Mouse (Mus musculus): ENCODE data around the gene Kif7.

Kif7 gene

DNA sequence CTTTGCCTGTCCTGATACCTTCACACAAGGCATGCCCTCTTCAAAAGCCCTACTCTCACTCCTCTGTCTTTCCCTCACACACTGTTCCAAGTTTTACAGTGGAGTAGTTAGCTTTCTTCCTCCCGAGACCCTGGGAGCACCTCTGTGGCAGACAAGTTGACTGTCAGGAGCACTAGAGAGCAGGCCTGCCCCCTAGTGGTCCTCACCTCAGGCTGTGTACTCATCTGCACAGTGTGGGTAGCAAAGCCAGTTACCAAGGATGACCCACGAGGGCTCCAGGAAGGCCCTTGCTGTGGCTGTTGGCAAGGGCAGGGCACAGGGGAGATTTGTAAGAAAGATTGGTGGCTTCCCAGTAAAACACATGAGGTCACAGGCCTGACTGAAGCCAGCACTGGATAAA is 11.6 kb upstream of the Kif7 start:
- DNase-seq (ENCODE audit: extremely low read depth, low read depth, low spot score), result no peak

DNA sequence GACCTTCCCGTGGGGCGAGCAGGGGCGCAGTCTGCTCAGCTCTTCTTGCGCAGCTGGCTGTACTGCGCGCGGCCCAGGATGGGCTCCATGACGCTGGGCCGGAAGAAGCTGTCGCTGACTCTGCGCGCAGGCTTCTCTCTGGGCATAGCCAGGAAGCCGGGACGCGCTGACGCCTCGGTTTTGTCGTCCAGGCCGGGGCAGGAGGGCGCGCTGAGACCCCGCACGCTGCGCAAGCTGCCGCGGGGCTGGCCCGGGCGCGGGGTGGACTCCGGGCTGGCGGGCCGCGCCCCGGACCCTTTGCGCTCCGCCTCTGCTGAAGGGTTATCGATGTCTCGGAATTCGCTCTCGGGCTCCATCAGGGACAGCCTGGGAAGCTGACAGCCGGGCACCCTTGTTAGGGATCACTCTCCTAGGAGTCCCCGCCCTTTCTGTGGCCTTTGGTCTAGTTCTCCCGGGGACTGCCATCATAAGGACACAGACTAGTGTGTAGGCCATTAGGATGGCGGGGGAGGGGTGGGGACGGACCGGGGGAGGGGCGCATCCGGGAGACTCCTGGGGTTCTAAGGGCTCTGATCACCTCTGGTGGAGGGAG is 6.0 kb upstream of the Kif7 start:
- no peak for DNase-seq (ENCODE audit: extremely low read depth, low read depth, low spot score)

DNA sequence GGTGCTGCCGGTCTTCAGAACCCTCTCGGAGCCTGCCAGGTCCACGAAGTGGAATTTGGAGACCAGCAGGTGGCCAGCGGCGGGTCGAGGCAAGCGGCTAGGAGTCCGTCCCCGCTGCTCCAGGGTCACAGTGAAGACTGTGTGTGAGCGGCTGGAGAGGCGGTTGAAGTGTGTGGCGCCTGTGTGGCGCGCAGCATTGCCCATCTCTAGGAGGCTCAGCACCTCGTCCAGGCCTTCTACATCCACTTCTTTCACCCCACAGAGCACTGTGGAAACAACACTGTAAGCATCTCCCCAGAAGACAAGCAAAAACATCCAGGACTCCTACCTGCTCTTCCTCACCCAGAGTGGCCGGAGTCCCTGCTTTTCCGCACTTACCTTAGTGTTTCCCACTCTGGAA is 4.7 kb downstream of the Kif7 start:
- no peak for DNase-seq (ENCODE audit: extremely low read depth, low read depth, low spot score)

DNA sequence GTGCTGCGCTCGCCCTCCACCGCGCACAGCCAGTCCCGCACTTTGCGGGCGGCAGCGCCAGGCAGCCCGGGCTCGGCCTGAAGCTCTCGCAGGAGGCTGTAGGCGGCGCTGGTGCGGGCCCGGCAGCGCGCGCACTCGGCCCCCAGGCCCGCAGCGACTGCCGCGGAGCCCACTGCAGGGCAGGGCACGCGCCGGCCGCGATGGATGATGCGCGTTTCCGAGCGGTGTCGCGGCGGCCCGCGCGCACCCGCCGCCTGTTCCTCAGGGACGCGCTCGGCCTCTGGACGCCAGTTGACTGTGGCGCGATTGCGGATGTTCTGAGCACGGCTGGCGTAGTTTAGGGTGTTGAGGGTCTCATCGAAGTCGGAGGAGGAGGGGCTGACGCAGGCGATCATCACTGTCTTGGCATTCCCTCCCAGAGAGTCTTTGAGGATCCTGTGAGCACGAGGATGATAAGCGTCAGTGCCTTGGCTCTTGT is 5.4 kb downstream of the Kif7 start:
- DNase-seq (ENCODE audit: extremely low read depth, low read depth, low spot score), result no peak

DNA sequence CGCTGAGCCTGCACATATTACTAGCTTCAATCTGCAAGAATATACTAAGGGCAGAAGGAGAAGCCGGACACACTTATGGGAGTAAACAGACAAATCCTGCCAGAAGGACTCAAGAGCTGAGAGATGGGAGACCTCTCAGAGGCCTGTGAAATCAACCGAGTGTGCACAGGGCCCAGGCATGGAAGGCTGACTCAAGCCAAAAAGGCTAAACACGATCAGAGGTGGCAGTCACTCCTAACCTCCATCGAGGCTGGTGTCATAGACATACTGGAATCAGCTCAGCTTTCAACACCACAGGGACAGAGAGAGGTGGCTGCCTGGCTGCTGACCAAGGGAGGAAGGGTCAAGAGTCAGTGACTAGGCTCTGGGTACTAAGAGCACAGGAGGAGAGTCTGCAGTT is 10.3 kb downstream of the Kif7 start:
- no peak for DNase-seq (ENCODE audit: extremely low read depth, low read depth, low spot score)

DNA sequence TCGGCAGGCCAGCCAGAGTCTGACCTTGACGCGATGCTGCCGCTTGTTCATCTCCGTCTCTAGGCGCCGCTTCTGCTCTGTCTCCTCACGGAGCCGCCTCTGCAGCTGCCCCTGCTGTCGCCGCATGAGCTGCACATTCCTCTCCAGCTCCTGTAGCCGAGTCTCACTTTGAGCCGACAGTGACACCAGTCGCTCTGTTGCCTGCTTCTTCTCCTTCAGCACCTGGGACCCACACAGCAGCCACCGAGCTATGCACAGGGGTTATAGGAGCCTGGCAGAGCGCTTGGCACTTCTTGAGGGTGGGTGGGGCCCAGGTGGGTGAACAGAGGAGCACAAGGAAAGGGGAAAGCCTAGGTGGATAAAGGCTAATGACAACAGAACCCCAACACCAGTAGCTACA is 12.8 kb downstream of the Kif7 start:
- no peak for DNase-seq (ENCODE audit: extremely low read depth, low read depth, low spot score)

DNA sequence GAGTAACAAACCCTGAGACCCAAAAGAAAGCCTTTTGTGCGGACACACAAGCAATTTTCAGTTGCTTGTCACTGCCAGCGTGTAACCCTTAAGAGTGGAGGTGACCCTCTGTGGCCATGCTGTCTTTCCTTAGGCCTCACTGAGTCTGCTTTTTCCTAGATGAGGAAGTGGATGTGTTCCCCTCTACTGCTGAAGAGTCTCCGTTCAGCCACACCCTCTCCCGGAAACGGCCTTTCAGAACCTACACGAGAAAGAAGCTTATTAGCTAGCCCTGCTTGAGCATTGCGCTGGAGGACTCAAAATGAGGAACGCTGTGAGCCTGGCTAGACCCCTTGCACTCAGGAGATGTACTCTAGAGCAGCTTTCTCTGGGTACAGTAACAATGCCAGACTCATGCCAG is 19.0 kb downstream of the Kif7 start:
- no peak for DNase-seq (ENCODE audit: extremely low read depth, low read depth, low spot score)

DNA sequence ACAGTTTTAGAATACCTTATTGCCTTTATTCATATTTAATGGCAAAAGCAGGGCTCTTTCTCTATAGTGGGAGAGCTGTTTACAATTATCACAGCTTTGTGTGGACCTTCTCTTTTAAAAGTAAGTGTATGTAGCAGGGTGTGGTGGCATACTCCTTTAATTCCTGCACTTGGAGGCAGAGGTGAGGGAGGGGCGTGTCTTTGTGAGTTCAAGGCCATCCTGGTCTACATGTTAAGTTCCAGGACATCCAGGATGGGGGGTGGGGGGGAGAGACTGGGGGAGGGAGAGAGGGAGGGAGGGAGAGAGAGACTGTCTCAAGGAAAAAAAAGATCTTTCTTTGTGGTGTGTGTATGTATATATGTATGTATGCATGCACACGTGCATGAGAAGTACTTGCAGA is 35.3 kb downstream of the Kif7 start:
- no peak for DNase-seq (ENCODE audit: extremely low read depth, low read depth, low spot score)

DNA sequence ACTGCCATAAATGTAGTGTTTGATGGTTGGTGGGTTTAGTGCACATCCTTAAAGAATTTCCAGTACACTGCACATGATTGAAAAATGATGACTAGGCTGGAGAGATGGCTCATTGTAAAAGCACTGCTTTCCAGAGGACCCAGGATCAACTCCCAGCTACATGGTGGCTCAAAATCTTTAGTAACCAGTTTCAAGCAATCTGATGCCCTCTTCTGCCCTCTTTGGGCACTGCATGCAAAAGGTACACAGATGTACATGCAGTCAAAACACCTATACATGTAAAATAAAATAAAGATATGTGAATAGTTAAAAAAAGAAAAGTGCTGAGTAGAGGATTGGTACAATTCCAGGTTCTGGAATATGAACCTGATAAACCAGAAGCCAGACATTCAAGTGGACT is 36.3 kb downstream of the Kif7 start:
- no peak for DNase-seq (ENCODE audit: extremely low read depth, low read depth, low spot score)

DNA sequence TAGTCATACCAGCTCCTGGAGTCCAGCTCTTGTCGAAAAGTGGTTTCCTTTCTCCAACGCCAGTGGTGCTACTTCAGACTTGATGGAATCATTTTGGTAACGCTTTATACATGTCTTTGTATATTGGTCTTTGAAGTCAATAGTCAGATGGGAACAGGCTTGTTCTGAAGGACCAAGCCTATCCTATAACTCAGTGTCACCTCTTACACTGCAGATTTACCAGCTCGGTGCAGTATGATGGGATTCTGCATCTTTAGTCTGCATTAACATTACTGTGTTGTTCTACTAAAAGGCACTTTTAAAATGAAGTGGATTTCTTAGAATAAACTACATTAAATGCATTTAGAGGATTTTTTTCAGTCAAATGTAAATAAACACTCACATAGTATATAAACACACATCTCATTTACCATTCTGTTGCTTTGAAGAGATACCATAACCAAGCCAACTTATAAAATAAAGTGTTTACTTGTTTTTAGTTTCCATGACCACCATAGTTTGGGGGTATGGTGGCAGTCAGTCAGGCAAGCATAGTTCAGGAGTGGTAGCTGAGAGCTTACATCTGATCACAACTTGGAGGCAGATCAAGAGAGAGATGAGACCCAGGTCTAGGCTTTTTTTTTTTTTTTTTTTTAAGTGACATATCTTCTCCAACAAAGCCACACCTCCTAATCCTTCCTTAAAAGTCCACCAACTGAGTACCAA is 44.5 kb downstream of the Kif7 start:
- no peak for DNase-seq (ENCODE audit: extremely low read depth, low read depth, low spot score)

DNA sequence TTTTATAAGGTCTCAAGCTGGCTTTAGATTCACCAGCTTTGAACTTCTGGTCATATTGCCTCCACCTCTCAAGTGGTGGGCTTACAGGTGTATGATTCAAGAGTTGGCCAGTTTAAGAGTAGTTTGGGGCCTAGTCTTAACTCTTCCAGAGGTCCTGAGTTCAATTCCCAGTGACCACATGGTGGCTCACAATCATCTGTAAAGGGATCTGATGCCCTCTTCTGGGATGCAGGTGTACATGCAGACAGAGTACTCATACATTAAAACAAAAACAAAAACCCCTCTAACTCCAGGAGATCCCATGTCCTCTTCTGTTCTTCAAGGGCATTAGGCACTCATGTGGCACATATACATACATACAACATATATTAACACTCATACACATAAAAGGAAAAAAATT is 48.8 kb downstream of the Kif7 start:
- DNase-seq (ENCODE audit: extremely low read depth, low read depth, low spot score), result no peak

DNA sequence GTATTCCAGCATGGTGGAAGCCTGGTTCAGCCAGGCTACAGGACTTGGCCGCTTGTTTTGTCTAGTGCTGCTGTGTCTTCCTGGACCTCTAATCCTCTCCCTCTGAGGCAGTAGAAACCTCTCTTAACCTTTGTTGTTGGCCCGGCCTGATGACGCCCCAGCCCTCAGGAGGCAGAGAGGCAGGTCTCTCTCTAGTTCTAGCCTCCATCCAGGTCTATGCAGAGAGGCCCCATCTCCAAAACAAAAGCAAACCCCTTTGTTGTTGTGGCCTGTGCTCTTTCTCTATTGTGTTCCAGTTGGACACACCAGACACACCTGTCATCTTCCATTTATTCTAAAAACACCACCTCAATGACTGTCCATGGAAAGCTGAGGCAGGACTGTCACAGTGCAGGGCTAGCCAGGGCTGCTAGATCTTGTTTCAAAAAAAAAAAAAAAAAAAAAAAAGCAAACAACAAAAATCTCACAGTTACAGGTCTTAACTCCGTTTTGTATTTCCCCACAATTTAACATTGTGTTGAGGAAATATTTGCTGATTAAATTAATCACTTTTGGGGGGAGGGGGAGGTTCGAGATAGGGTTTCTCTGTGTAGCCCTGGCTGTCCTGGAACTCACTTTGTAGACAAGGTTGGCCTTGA is 54.1 kb downstream of the Kif7 start:
- DNase-seq (ENCODE audit: extremely low read depth, low read depth, low spot score), result no peak

DNA sequence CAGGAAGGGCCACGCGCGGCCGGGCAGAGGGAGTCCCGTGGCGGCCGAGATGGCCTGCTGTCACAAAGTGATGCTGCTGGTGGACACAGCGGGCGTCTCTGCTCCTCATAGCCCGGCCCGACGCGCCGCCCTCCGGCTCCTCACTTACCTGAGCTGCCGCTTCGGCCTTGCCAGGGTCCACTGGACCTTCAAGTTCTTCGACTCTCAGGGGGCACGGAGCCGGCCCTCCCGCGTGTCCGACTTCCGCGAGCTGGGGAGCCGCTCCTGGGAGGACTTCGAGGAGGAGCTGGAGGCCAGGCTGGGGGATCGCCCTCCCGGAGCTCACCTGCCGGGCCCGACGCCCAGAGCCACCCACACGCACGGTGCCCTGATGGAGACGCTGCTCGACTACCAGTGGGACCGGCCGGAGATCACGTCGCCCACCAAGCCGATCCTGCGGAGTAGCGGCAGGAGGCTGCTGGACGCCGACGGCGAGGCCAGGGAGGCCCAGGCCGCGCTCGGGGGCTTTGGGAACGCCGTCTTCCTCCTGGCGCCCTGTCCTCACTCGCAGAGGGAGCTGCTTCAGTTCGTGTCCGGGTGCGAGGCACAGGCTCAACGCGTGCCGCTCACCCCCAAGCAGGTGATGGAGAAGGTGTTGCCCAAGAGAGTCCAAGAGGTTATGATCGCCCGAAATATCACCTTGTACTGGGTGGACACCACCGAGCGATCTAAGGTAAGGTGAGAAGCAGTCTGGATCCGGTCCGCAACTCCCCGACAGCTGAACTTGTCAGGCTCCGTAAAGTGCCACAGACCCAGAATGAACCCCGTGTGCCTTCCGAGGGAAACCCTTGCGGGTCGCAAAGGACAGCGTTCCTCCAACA is 55.0 kb downstream of the Kif7 start:
- DNase-seq (ENCODE audit: extremely low read depth, low read depth, low spot score), result no peak

DNA sequence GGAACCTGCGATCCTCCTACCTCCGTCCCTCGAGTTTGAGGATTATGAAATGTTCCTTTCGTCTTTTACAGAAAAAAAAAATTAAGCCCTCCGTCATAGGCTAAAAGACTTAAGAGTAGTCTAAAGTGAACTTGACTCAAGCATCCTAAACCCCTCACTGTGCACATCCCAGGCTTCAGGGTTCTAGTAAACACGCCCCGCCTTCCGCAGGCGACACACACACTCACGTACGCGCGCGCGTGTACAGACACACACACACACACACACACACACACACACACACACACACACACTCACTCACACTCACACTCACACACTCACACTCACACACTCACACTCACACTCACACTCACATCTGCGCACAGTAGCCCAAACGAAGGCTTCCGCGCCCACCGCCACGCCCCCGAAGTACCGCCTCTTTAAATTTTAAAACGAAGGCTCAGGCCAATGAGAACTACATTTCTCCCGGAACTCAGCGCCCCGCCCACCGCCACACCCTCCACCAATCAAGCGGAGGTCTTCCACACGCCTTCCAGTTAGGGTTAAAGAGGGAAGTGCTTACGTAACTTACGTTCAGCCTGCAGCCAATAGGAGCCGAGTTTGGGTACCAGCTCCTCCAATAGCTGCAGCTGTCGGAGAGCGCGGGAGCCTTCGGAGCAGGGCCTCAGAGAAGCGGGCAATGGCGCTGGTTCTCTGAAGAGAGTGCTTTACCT is 55.8 kb downstream of the Kif7 start, which contains the start of gene Ticrr:
Ticrr (plus strand) TSS at position 619 of the 713 bp plus-strand sequence.
- peak; percentile 89 for DNase-seq (ENCODE audit: extremely low read depth, low read depth, low spot score)

DNA sequence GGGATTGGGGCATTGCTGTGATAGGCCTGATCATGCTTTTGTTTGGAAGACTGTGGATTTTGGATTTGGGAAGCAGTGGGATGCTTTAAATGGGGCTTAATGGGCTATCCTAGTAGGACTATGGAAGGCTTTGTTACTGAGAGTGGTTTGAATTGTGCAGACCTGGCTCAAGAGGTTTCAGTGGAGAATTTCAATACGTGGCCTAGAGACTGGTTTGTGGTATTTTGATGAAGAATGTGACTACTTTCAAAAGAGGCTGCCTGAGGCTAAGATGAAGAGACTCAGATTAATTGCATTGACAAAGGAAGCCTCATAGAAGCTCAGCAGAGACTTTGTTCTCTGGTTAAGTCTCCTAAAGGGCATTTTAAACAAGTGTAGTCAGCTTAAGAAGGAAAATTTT is 60.9 kb downstream of the Kif7 start:
- DNase-seq (ENCODE audit: extremely low read depth, low read depth, low spot score), result no peak

DNA sequence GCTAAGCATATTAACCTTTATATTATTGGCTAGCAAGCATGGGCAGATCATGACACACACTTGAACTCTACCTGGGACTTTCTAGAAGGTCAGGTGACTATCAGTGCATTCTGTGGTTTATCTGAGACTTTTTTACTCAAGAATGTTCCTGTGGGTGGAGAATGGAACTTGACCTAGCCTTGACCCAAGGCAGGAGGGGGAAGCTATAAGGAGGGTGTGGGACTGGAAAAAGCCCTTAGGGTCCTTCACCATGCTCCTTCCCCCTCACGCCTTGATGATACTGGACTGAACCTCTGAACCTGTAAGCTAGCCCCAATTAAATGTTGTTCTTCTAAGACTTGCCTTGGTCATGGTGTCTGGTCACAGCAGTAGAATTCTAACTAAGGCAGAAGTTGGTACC is 61.3 kb downstream of the Kif7 start:
- DNase-seq (ENCODE audit: extremely low read depth, low read depth, low spot score), result no peak

DNA sequence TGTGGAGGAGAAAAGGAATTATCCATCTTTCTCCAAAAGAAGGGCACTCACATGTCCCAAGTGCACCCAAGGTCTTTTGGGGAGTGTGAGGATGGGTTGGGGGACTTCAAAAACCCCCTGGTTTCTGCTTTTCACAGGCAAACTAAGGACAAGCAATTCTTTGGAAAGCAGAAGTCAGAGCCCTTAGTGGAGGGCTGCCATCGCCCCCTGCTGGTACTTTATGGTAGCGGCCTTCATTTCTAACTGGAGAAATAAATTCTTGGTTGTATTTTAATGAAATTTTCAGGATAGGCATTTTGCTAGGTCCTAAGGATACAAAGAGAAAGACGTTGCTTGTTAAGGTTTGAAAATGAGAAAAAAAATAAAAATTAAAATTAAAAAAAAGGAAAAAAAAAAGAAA is 66.5 kb downstream of the Kif7 start:
- no peak for DNase-seq (ENCODE audit: extremely low read depth, low read depth, low spot score)
